Mouse (Mus musculus): ENCODE measurements at regions not wholly inside any gene's neighbourhood (a gene's known extent, or its start where the extent isn't known, plus 50 kb on each side); places are given as distances from the start of the nearest gene placed in this dataset.
A peak's percentile ranks its signal among the peaks of the same experiment; 100 is the strongest.

- DNase-seq (ENCODE audit: low spot score in 2 of 2): no peak
Observed at GRCm38 (mm10) chr3:62985033-62985432, 256.3 kb upstream of the Mme start.

DNA sequence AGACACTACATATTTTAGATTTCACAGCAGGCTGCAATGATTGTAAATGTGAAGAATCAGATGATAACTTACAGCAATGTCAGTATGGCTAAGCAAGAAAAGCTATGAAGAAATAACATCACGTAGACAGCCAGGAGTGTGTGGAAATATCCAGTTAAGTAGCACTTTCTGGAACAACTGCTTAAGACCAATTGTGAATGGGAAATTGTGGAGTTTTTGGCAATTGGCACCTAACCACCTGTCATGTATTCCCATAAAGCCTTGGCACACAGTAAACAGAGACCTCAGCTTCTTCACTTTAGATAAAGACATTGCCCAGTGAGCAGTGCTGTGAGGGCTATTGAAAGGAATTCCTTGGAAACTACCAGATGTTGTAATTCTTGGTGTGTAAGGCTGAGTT is 264.4 kb upstream of the Mme start:
- DNase-seq (ENCODE audit: low spot score in 2 of 2): no peak

DNA sequence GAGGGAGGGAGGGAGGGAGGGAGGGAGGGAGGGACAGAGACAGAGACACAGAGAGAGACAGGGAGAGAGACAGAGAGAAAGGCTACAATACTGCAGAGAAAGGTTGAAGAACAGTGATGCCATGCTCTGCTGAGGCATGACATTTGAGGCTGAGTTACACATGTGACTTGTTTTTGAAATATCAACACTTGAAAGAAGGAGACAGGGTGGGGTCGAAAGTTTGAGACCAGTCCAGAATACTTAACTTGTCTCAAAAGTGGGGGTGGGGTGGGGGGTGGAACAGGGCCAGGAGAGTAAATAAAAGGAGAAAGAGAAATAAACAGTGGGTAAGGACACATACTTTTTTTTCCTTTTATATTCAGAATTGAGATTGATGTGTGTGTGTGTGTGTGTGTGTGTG is 278.1 kb upstream of the Mme start:
- DNase-seq (ENCODE audit: low spot score in 2 of 2): no peak

DNA sequence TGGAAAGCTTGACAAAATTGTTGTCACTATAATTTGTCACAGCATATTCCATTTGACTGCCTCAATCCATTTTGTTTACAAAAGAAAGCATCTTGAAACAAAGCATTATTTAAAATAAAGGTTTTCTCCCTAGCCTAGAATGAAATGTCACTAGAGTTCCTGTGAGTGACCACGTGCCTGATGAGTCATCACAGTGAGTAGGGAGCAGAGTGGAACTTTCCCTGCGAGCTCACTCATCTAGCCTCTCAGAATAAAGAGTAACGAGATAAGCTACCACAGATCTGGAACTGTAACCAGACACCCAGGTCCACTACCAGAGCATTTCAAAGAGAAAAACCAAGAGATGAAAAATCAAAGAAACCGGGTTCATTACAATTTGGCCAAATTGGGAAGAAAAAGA is 278.7 kb upstream of the Mme start:
- DNase-seq (ENCODE audit: low spot score in 2 of 2): no peak

DNA sequence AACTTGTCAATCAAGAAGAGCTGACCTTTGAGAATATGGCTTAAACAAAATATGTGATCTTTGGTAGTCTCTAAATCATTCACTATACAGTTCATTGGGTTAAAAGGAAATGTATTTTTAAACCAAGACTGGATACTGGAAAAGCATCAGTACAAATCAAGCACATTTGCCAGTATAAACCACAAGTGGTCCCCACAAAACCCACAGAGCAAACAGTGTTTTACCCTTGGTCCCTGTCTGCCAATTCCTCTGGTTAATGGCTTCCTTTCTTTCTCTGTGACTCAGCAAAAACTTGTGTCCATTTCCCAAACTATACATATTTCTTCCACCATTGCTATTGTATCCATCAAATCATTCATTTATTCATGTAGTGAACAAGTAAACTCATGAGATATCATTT is 296.0 kb upstream of the Mme start:
- no peak for DNase-seq (ENCODE audit: low spot score in 2 of 2)

- DNase-seq (ENCODE audit: low spot score in 2 of 2): no peak
Observed at GRCm38 (mm10) chr3:62938601-62939000, 302.7 kb upstream of the Mme start.

GRCm38 (mm10) chr3:62924441-62924840 is 316.9 kb upstream of the Mme start:
- DNase-seq (ENCODE audit: low spot score in 2 of 2): peak in 1 of 2 experiments; percentile 9

DNA sequence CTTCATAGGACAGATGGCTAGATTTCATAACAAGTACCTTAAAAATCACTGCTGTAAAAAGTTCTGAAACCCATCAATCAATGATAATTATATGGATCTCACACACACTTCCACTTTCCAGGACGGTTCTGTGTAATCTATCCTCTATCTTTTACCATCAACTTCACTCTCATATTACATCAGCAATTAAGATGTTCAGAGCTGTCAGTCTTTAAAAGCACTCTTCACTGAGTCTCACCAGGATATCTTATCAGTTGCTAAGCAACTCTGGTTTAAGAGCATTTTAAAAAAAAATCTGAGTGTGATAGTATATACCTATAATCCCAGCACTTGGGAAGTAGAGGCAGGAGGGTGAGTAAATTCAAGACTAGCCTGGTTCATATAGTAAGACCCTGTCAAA is 312.0 kb upstream of the Gpr149 start:
- DNase-seq (ENCODE audit: low spot score in 2 of 2): no peak

GRCm38 (mm10) chr3:62885104-62885503 is 280.2 kb upstream of the Gpr149 start:
- DNase-seq (ENCODE audit: low spot score in 2 of 2): no peak

DNA sequence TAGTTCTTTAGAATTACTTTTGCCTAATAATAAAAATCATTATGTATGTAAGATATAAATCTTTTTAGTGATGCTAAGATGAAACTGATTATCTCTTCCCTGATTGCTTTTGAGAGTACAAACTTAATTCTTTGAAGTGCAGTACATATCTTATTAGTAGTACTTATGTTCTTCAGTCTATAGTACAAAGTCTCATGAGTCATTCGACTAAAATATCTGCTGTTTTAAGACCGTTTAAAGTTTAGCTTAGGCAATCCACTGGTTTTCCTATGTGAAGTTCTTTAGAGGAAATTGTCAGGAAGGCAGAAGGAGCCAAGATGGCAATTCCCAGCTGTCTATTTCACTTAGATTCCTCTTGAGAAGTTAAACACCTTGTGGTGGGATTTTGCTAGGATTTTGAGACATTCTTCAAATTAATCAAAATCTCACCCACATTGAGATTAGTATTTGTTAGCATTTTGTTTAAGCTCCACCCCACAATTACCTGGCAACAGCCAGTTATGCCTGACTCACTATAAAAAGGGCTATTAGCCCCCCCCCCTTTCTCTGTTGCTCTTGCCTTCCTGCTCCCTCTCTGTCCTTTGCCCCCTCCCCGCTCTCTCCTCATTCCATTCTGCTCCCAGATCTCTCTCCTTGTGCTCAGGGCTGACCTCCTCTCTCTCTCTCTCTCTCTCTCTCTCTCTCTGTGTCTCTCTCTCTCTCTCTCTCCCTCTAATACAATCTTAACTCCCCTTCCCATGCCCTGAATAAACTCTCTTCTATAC is 277.6 kb upstream of the Gpr149 start:
- DNase-seq (ENCODE audit: low spot score in 2 of 2): no peak

DNA sequence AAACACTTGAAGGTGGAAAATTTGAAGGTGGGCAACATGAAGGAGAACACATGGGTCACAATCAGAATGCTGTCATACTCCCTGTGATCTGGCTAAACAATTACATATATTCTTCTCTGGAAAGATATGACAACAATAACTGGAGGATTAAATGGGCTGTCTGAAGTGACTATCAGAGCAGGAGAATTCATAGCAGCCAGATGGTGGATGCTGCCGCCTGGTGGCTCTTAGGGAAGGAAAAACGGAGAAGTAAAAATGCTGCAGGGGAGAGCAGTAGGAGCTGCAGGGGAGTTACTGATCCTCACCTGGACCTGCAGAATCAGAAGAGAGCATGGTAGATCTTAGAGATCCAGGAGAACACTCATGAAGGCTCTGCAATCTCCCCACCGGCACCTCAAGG is 255.8 kb upstream of the Gpr149 start:
- peak in 1 of 2 experiments; percentile 12 for DNase-seq (ENCODE audit: low spot score in 2 of 2)

DNA sequence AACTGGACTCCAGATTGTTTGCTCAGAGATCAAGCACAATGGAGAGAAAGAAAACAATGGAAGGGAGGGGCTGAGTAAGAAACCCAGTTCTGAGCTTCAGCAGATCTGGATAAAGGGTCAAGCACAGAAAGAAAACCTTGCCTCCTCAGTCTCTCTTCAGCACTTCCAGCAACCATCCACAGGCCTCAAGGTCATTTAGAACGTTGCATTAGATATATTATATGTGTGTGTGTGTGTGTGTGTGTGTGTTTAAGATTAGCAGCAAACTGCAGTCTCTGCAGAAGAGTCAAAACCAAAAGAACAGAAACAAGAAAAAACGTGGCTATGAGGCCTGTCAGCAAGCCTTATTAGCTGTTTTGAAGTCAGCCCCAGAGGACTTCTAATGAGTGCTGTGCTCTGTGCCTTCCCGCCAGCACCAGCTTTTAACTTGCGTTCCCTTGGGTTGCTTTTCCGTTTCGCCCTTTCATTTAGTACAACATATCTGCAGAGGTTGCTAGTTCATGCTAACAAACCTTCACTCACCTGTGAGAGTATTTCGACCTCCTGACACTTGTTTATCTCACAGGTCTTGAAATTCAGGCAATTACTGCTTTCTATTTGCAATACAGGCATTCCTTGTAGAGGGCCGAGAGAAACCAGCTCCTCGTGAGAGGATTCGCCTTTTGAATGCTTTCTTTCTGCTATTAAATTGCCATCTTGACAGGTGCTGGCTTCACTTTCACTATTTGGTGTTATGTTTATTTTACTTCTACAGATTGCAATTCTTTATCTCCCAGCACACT is 230.9 kb upstream of the Gpr149 start:
- DNase-seq (ENCODE audit: low spot score in 2 of 2): no peak

- no peak for DNase-seq (ENCODE audit: low spot score in 2 of 2)
Observed at GRCm38 (mm10) chr3:62823892-62824291, 219.0 kb upstream of the Gpr149 start.

DNA sequence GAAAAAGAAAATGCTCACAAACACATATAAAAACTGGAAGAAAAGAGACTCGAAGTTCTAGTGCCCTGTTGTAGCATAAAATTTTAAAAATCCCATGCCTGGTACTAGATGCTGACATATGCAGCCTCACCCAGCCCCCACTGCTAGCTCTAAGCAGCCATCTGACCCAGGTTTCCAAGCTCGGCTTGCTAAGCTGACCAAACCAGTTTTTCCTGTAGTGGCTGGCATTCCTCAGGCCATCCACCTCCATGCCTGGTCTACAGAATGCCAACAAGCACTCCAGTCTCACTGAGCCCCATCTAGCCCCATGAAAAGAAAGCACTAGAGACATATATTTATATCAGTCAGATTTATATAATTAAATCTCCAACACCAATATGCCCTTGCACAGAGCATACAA is 196.1 kb upstream of the Gpr149 start:
- DNase-seq (ENCODE audit: low spot score in 2 of 2): no peak

GRCm38 (mm10) chr3:62786233-62786632 is 181.3 kb upstream of the Gpr149 start:
- no peak for DNase-seq (ENCODE audit: low spot score in 2 of 2)

Measured in left cerebral cortex, adult 8-10 months (tissue).